Mouse (Mus musculus) embryo, embryonic 11 days (tissue): ENCODE measurements around the gene Vmp1.

Experiments
- DNase-seq: peaks from one replicate; pipeline ENCODE4 v3.0.0-alpha.2; 2015

Gene Vmp1

DNA sequence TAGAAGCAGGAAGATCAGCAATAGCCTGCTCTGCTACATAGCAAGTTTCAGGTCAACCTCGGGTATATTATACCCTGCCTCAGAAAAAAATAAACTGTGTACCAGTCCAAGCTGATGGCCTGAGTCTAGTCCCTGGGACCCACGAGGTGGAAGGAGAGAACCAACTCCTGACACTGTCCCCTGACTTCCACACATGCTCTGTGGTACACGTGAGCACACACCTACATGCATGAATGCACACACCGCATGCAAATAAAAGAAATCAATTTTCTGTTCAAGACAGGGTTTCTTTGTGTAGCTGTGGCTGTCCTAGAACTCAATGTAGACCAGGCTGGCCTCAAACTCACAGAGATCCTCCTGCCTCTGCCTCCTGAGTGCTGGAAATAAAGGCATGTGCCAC lies 125.4 kb downstream of the Vmp1 start:
- DNase-seq: no peak

DNA sequence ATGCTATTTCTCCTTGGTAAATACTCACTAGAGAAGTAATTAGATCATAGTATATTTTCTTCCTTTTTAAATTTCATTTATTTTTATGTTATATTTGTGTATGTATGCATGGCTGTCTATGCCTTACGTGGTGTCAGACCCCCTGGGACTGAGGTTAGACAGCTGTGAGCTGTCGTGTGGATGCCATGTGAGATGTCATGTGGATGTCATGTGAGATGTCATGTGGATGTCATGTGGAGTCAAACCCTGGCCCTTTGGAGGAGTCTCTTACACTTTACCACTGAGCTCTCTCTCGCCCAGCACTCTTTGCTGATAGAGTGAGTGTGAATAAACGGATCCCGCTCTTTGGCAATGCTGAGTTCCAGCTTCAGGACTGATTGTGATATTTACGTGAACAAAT lies 130.1 kb downstream of the Vmp1 start:
- no peak for DNase-seq

DNA sequence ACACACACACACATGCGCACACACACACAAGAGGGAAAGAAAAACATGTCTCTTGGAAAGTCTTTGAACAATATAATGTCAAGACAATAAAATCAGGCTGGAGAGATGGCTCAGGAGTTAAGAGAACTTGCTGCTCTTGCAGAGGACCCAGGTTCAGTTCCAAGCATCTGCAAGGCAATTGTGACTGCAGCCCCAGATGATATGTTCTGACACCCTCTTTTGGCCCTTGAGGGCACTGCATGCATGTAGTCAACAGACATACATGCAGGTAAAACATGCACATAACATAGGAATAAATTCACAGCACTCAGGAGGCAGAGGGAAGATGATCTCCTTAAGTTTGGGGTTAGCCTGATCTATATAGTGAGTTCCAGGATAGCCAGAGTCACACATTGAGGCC lies 136.2 kb downstream of the Vmp1 start:
- DNase-seq: no peak

DNA sequence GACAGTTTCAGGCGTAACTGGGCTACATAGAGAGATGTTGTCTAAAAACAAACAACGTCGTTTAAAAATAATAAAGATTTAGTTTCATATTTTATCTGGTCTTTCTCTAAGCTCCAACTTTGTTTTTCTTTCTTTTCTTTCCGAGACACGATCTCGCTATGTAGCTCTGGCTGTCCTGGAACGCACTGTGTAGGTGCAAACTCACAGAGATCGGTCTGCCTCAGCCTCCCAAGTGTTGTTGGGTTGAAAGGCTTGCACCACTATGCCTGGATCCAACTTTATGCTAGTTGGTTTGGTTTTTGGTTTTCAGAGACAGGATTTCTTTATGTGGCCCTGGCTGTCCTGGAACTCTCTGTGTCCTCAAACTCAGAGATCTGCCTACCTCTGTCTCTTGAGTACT lies 138.1 kb downstream of the Vmp1 start:
- DNase-seq: no peak

DNA sequence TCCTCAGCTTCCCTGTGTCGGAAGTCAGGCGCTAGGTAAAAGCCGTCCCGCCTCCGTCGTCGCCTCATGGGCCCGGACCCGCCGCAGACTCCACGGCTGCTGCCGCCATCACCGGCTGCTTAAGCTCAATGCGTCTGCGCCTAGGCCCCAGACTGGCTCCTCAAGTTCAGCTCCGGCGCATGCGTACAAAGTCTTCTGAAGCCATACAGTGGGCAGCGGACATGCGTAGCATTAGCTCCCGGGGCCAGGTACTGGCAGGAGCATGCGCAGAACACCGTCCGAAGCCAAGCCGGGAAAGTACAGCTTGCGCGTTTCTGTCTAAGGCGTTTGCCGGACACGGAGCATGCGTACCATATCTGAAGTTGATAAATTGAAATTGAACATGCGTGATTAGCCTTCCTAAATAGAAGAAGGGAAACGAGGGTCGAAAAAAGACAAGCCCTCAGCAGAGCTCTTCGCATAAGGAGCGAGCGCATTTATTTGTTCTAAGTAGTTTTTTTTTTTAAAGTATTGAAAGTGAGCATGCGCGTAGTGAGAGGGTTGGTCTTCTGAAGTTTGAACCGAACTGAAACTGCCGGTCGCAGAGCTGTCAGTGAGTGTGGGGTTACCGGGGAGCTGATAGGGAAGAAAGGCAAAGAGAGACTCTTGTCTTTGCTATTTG lies 138.9 kb downstream of the Vmp1 start, which contains the start of the genes Rps6kb1 and Tubd1:
Gene Rps6kb1 (minus strand): TSS at position 167 of the 661 bp plus-strand sequence.
Gene Tubd1 (plus strand): TSS at position 353 of the 661 bp plus-strand sequence.
- DNase-seq: peak; percentile 100

DNA sequence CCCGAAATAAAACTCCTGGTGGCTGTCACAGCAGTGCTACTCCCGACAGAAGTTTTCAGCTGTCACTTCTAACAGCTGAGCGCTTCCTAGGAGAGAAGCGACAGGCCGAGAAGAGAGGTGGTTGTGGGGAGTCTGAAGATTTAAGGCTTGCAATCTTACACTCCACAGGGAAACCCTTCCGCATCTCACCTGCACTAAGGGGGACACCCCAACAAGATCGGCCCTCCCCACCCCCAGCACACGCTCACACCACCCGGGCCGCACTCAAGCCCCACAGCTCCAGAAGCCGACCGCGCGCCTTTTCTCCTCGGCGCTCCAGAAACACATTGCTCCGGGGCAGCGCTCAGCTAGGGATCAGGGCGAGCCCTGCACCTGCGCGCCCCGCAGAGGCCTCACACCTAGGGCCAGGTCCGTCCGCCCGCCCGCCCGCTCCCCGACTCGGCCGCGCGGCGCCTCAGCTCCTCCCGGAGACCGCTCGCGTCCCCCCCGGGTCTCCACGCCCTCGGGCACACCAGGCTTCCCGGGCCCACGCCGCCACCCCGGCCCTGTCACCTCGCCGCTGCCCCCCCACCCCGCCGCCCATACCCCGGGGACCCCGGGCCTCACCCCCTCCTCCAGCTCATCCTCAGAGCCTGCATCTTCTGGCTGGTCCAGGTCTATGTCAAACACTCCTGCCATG lies 139.5 kb downstream of the Vmp1 start:
- DNase-seq: peak; percentile 34

DNA sequence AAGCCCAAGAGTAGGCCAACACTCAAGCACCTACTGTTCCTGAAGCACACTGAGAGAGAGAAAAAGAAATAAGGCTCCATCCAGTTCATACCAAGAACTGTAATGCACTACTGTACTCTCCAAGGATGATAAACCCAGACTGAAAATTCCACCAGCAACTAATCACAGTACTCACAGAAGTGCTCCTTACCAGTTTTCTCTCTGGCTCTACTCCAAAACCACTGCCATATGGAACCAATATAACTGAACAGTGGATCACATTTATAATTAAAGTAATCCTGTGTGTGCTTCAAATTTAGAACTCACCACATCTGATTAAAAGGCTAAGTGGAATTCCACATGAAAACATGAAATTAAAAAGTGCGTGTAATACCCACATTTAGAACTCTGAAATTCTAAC lies 140.8 kb downstream of the Vmp1 start:
- DNase-seq: no peak

DNA sequence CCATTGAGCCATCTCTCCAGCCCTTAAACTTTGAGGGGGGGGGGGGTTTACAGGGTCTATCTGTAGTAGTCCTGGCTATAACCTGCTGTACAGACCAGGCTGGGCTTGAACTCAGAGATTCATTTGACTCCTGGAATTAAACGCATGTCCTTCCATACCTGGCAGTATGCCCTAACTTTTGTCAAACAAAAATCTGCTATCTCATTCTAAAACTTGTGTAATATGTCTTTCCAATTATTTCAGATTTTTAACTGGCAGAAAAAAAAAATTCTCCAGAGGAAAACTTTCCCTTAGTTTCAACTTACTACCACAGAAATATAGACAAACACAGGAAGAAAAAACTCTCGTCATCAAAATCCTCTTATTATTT lies 143.2 kb downstream of the Vmp1 start:
- no peak for DNase-seq

DNA sequence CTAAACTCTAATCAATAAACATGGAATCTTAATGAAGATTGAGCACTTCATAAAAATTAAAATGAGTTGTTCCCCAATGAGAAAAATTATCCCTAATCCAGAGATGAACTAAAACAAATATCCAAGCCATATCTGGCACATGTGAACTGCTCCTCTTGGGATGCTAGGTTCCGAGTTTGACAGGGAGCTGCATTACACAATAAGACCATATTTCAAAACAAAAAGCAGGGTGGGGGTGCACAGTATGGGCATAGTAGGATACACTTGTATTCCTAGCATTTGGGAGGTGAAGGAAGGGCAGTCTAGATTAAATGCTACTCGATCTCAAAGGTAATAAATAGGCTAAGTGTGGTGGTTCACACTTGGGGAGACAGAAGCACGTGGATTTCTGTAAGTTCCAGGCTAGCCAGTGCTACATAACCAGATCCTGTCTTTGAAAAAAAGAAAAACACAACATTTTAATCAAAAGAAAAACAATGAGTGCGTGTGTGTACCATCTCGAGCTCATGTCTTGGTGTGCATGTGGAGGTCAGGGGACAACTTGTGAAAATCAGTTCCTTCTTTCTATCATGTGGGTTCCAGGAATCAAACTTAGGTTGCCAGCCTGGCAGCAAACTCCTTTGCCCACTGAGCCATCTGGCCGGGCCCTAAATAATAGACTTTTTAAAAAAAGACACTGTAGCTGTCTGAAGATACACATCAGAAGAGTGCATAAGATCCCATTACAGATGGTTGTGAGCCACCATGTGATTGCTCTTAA lies 143.7 kb downstream of the Vmp1 start:
- no peak for DNase-seq

DNA sequence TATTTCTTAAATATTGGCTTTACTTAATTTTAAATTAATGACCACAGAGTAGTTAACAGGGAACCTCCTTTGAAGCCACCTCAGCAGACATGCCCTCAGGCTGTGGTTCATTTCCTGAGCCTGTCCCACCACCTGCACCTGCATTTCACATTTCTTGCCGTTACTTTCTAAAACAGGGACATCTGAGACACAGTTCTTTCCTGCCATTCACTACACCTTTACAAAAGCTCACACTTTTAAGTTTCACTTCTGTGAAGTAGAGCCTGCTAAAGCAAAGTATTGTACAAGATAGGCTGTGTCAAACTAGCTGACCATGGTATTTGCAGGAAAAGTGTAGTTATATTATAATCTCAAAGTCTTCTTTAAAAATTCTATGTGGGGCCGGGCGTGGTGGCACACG lies 144.8 kb downstream of the Vmp1 start:
- DNase-seq: no peak

DNA sequence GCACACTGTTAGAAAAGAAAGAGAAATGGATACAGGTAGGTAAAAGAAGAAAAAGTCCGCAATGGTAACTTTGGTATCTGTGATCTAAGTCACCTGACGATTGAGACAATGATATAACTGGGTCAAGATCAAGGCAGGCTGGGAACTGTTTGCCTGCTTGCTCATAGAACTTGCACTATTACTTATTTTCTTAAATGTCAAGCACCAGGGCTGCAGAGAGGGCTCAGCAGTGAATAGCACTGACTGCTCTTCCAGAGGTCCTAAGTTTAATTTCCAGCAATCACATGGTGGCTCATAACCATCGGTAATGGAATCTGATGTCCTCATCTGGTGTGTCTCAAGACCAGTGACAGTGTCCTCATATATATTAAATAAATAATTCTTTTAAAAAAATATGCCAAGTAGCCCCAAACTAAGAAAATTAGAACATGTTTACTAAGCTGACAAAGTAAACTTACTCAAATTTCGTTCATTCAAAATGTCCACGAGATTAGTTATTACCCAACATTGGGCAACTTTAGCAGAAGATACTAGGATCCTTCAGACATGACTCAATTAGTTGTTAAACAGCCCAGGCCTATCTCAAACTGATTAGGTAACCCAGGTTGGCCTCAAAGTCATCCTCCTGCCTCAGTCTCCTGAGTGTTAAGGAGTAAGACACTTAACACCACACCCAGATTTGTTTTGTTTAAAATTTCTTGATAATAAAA lies 149.3 kb downstream of the Vmp1 start:
- DNase-seq: no peak
